Mouse (Mus musculus) liver, adult 2 months (tissue): Measurements from ENCODE around the gene Ccn2.

ENCODE experiments used
- CTCF ChIP-seq: fragments of 200-500 bp; IDR thresholded peaks from 2 replicates; pipeline ENCODE4 v1.5.1; 2011; ENCODE audit warnings: low read depth, low read length, control low read depth
- POLR2A ChIP-seq: fragments of 200-500 bp; IDR thresholded peaks from 2 replicates; pipeline ENCODE4 v1.6.1; 2011; ENCODE audit warnings: low read length, control low read depth; ENCODE audit not compliant: insufficient read depth; ENCODE audit errors: extremely low read depth

DNA sequence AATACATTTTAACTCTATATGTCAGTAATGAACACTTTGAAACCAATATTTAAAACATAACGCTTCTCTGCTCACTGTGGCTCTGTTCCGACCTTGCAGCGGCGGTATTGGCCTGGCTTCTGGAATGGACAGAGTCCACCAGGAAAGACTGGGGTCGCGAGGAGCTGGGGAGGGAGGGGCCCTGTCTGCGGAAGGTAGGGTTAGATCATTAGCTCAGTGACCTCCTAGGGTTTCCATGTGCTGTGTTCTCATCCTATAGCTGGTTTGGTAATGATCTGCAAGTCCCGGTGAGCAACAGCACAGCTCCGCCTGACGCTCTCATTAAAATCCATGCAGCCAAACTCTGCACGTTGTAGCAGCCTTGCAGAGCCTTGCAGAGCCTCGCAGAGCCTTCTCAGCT lies 32.0 kb downstream of the Ccn2 start:
- TF ChIP-seq POLR2A (no peak), CTCF (no peak)
